Mouse (Mus musculus) large intestine, adult 2 months (tissue): ENCODE measurements at regions not wholly inside any gene's neighbourhood (a gene's known extent, or its start where the extent isn't known, plus 50 kb on each side); places are given as distances from the start of the nearest gene placed in this dataset.

Source experiments
- DNase-seq: peaks from one replicate; pipeline ENCODE4 v3.0.0-alpha.2; 2012; ENCODE audit warnings: low read depth, low spot score
- WGBS: fragments of 180-500 bp; shearing (Covaris S2); methylation state at CpG from one replicate; pipeline ENCODE4 v1.1.7; 2018; 5-methylcytosine and 5-hydroxymethylcytosine counted together

- WGBS: 75% methylated on average over 11 of the region's 11 CpGs
Observed at GRCm38 (mm10) chr3:37779867-37780475, 55.7 kb upstream of the Gm5148 start.

GRCm38 (mm10) chr3:37778386-37778785 is 54.1 kb upstream of the Gm5148 start:
- no peak for DNase-seq
- 96% methylated on average over 7 of the region's 7 CpGs for WGBS

More at GRCm38 (mm10) chr3:37779867-37780475, 55.7 kb upstream of the Gm5148 start:
- no peak for DNase-seq

- WGBS: 43% methylated on average over 4 of the region's 4 CpGs
Observed at GRCm38 (mm10) chr3:37776224-37776623, 51.9 kb upstream of the Gm5148 start.

More at GRCm38 (mm10) chr3:37776224-37776623, 51.9 kb upstream of the Gm5148 start:
- no peak for DNase-seq
